Mouse (Mus musculus): ENCODE results near the gene Glrb. TPM values are rescaled to one million over a fixed set of nuclear protein-coding genes. Genes with fewer than 3 reads are reported as not detected.

Gene Glrb
- total and polyA plus RNA-seq, 3 experiments = 0.22 TPM; not detected in 2

GRCm38 (mm10) chr3:80805327-80805726, 108.1 kb downstream of the Glrb start:
- no peak for DNase-seq (ENCODE audit: low spot score)
- H3K36me3 ChIP-seq (replicated peaks) = no peaks in the 10 kb centered on the region

GRCm38 (mm10) chr3:80803811-80804210, 109.6 kb downstream of the Glrb start:
- Histone ChIP-seq H3K27me3 (ENCODE audit: insufficient read depth, low read length) (peaks cover 2% of the 10 kb centered on the region; the same call in 1 of the 2 replicates), H3K9me3 (replicated peaks) (no peaks in the 10 kb centered on the region), H3K4me1 (ENCODE audit: insufficient read depth, low read depth, low read length) (no peaks in the 10 kb centered on the region), H3K36me3 (replicated peaks) (no peaks in the 10 kb centered on the region), H3K4me3 (ENCODE audit: low read depth, low read length) (no peak overlapping the region)
- DNase-seq (ENCODE audit: low spot score) = no peak
- TF ChIP-seq TAL1 (conservative IDR thresholded peaks at IDR 0.05; ENCODE audit: low read depth, low read length) (no peak), CTCF (IDR thresholded peaks at IDR 0.05; ENCODE audit: low read depth, low read length) (no peak), GATA2 (IDR thresholded peaks at IDR 0.05; ENCODE audit: borderline replicate concordance, low read depth, low read length) (no peak), GATA1 (IDR thresholded peaks at IDR 0.05; ENCODE audit: borderline replicate concordance, low read length) (no peak), POLR2AphosphoS5 (IDR thresholded peaks at IDR 0.05; ENCODE audit: insufficient replicate concordance, low read depth, low read length) (no peak)
- no peak for ATAC-seq (ENCODE audit: extremely low read depth, insufficient number of reproducible peaks, low FRiP score, poor library complexity, severe bottlenecking)

More at GRCm38 (mm10) chr3:80805327-80805726, 108.1 kb downstream of the Glrb start:
- Histone ChIP-seq H3K27me3 (ENCODE audit: insufficient read depth, low read length) (peaks cover 2% of the 10 kb centered on the region; the same call in 1 of the 2 replicates), H3K9me3 (replicated peaks) (no peaks in the 10 kb centered on the region), H3K4me1 (ENCODE audit: insufficient read depth, low read depth, low read length) (no peaks in the 10 kb centered on the region), H3K4me3 (ENCODE audit: low read depth, low read length) (no peak overlapping the region)
- TF ChIP-seq GATA2 (IDR thresholded peaks at IDR 0.05; ENCODE audit: borderline replicate concordance, low read depth, low read length) = no peak
- TF ChIP-seq TAL1 (conservative IDR thresholded peaks at IDR 0.05; ENCODE audit: low read depth, low read length) = no peak
- TF ChIP-seq GATA1 (IDR thresholded peaks at IDR 0.05; ENCODE audit: borderline replicate concordance, low read length) = no peak
- no peak for TF ChIP-seq POLR2AphosphoS5 (IDR thresholded peaks at IDR 0.05; ENCODE audit: insufficient replicate concordance, low read depth, low read length)
- no peak for TF ChIP-seq CTCF (IDR thresholded peaks at IDR 0.05; ENCODE audit: low read depth, low read length)
- no peak for ATAC-seq (ENCODE audit: extremely low read depth, insufficient number of reproducible peaks, low FRiP score, poor library complexity, severe bottlenecking)

GRCm38 (mm10) chr3:80803211-80803610, 110.2 kb downstream of the Glrb start:
- H3K9me3 ChIP-seq (replicated peaks) = no peaks in the 10 kb centered on the region
- no peak overlapping the region for H3K4me3 ChIP-seq (ENCODE audit: low read depth, low read length)
- no peaks in the 10 kb centered on the region for H3K4me1 ChIP-seq (ENCODE audit: insufficient read depth, low read depth, low read length)
- no peak for TF ChIP-seq POLR2AphosphoS5 (IDR thresholded peaks at IDR 0.05; ENCODE audit: insufficient replicate concordance, low read depth, low read length)
- TF ChIP-seq GATA2 (IDR thresholded peaks at IDR 0.05; ENCODE audit: borderline replicate concordance, low read depth, low read length) = no peak
- TF ChIP-seq GATA1 (IDR thresholded peaks at IDR 0.05; ENCODE audit: borderline replicate concordance, low read length) = no peak
- TF ChIP-seq CTCF (IDR thresholded peaks at IDR 0.05; ENCODE audit: low read depth, low read length) = no peak
- TF ChIP-seq TAL1 (conservative IDR thresholded peaks at IDR 0.05; ENCODE audit: low read depth, low read length) = no peak
- ATAC-seq (ENCODE audit: extremely low read depth, insufficient number of reproducible peaks, low FRiP score, poor library complexity, severe bottlenecking) (no peak), DNase-seq (ENCODE audit: low spot score) (no peak)
- H3K27me3 ChIP-seq (ENCODE audit: insufficient read depth, low read length) = peaks cover 2% of the 10 kb centered on the region; the same call in 1 of the 2 replicates
- H3K36me3 ChIP-seq (replicated peaks) = no peaks in the 10 kb centered on the region

- Histone ChIP-seq H3K27me3 (ENCODE audit: insufficient read depth, low read length) (peaks cover 2% of the 10 kb centered on the region; the same call in 1 of the 2 replicates), H3K9me3 (replicated peaks) (no peaks in the 10 kb centered on the region), H3K36me3 (replicated peaks) (no peaks in the 10 kb centered on the region), H3K4me3 (ENCODE audit: low read depth, low read length) (no peak within 1 kb of the TSS), H3K4me1 (ENCODE audit: insufficient read depth, low read depth, low read length) (no peaks in the 10 kb centered on the region)
- TF ChIP-seq CTCF (IDR thresholded peaks at IDR 0.05; ENCODE audit: low read depth, low read length) (no peak), GATA1 (IDR thresholded peaks at IDR 0.05; ENCODE audit: borderline replicate concordance, low read length) (no peak), GATA2 (IDR thresholded peaks at IDR 0.05; ENCODE audit: borderline replicate concordance, low read depth, low read length) (no peak), POLR2AphosphoS5 (IDR thresholded peaks at IDR 0.05; ENCODE audit: insufficient replicate concordance, low read depth, low read length) (no peak), TAL1 (conservative IDR thresholded peaks at IDR 0.05; ENCODE audit: low read depth, low read length) (no peak)
- ATAC-seq (ENCODE audit: extremely low read depth, insufficient number of reproducible peaks, low FRiP score, poor library complexity, severe bottlenecking) (no peak), DNase-seq (ENCODE audit: low spot score) (no peak)
Observed at GRCm38 (mm10) chr3:80802596-80803081, 110.8 kb downstream of the Glrb start, which contains the start of gene Gria2. TSS of gene Gria2 (minus strand) at chr3:80802835.

DNA sequence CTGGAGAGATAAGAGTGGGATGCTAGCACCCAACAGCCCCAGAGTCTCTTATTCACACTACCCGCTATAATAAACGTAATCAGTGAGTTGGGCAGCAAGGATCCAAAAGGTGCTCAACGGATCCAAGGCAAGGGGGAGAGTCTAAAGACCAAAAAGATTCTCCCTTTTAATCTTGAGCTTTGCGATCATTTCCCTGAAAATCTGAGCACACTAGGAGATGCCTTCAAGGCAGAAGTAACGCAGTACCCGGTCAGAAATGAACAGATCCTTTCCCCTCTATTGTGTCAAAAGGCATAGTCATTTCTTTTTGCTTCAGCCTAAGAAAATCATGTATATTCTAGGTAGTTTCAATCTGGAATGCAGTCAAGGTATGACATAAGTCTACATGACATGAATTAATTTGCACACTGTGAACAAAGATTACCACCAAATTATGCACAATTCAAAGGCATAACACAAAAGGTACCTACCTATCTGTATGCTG, 111.6 kb downstream of the Glrb start:
- Histone ChIP-seq H3K4me3 (ENCODE audit: low read depth, low read length) (no peak overlapping the region), H3K4me1 (ENCODE audit: insufficient read depth, low read depth, low read length) (no peaks in the 10 kb centered on the region), H3K9me3 (replicated peaks) (no peaks in the 10 kb centered on the region), H3K27me3 (ENCODE audit: insufficient read depth, low read length) (peaks cover 2% of the 10 kb centered on the region; the same call in 1 of the 2 replicates), H3K36me3 (replicated peaks) (no peaks in the 10 kb centered on the region)
- ATAC-seq (ENCODE audit: extremely low read depth, insufficient number of reproducible peaks, low FRiP score, poor library complexity, severe bottlenecking) (no peak), DNase-seq (ENCODE audit: low spot score) (no peak)
- TF ChIP-seq GATA1 (IDR thresholded peaks at IDR 0.05; ENCODE audit: borderline replicate concordance, low read length) = no peak
- no peak for TF ChIP-seq GATA2 (IDR thresholded peaks at IDR 0.05; ENCODE audit: borderline replicate concordance, low read depth, low read length)
- TF ChIP-seq TAL1 (conservative IDR thresholded peaks at IDR 0.05; ENCODE audit: low read depth, low read length) = no peak
- no peak for TF ChIP-seq CTCF (IDR thresholded peaks at IDR 0.05; ENCODE audit: low read depth, low read length)
- no peak for TF ChIP-seq POLR2AphosphoS5 (IDR thresholded peaks at IDR 0.05; ENCODE audit: insufficient replicate concordance, low read depth, low read length)

DNA sequence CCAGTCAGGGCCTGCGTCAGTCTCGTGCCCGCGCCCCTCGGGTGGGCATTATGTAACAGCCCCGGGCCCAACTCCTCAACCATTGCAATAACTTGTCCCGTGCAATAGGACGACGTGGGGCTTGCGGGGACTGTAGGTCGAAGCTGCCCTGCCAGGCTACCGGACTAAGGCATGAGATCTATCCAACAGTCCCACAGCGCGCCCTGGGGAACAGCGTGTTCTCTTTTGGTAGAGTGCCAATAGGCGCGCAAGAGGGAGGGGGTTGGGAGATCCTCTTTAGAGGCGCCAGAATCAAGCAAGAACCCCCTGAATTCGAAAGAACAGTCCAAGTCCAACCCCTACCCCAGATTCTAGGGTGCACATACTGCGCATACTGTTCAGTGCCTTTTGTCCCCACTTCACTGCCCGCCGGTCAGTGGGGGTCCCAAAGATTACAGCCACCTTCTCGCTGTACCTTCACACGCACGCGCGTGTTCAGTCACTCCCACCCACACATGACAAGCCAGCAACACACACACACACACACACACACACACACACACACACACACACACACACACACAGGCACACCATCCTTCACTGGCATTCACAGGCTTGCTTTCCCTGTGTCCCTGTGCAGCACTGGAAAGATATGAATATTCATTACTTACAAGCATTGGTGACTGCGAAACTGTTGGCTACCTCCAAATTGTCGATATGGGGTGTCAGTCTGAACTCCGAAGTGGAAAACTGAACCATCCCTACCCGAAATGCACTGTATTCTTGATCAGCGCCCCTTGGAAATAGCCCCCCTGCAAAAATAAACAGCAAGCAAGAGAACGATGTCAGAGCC, 112.2 kb downstream of the Glrb start:
- TF ChIP-seq TAL1 (conservative IDR thresholded peaks at IDR 0.05; ENCODE audit: low read depth, low read length) = no peak
- TF ChIP-seq CTCF (IDR thresholded peaks at IDR 0.05; ENCODE audit: low read depth, low read length) = no peak
- TF ChIP-seq POLR2AphosphoS5 (IDR thresholded peaks at IDR 0.05; ENCODE audit: insufficient replicate concordance, low read depth, low read length) = no peak
- no peak for TF ChIP-seq GATA2 (IDR thresholded peaks at IDR 0.05; ENCODE audit: borderline replicate concordance, low read depth, low read length)
- no peak for TF ChIP-seq GATA1 (IDR thresholded peaks at IDR 0.05; ENCODE audit: borderline replicate concordance, low read length)
- DNase-seq (ENCODE audit: low spot score) = no peak
- Histone ChIP-seq H3K9me3 (replicated peaks) (no peaks in the 10 kb centered on the region), H3K4me1 (ENCODE audit: insufficient read depth, low read depth, low read length) (no peaks in the 10 kb centered on the region), H3K27me3 (ENCODE audit: insufficient read depth, low read length) (peaks cover 2% of the 10 kb centered on the region; the same call in 1 of the 2 replicates), H3K36me3 (replicated peaks) (no peaks in the 10 kb centered on the region), H3K4me3 (ENCODE audit: low read depth, low read length) (no peak overlapping the region)
- ATAC-seq (ENCODE audit: extremely low read depth, insufficient number of reproducible peaks, low FRiP score, poor library complexity, severe bottlenecking) = no peak
